Mouse (Mus musculus) frontal cortex, postnatal 25 days (tissue): ENCODE data around the gene Hpgds.

Experiments
- DNase-seq, 2 experiments: peaks; one replicate each; pipeline ENCODE4 v3.0.0; 2022; ENCODE audit warnings: low spot score in 2 of 2

The Hpgds gene

GRCm38 (mm10) chr6:65144621-65145205, at the start of gene Hpgds:
Hpgds (minus strand) TSS chr6:65144908.
- DNase-seq = no peak

GRCm38 (mm10) chr6:65164977-65165376, 20.3 kb upstream of the Hpgds start:
- no peak for DNase-seq

- DNase-seq = peak in 1 of 2 experiments; percentile 14
These were observed 19.4 kb upstream of the Hpgds start for GRCm38 (mm10) chr6:65164137-65164536.

GRCm38 (mm10) chr6:65159381-65159942, 14.8 kb upstream of the Hpgds start:
- DNase-seq = no peak

- DNase-seq = no peak
These were observed 12.3 kb upstream of the Hpgds start for GRCm38 (mm10) chr6:65157042-65157441.

GRCm38 (mm10) chr6:65153570-65153969, 8.9 kb upstream of the Hpgds start:
- DNase-seq = no peak

- DNase-seq = no peak
These were observed 6.0 kb upstream of the Hpgds start for GRCm38 (mm10) chr6:65150703-65151102.

- DNase-seq = no peak
These were observed 1.7 kb upstream of the Hpgds start for GRCm38 (mm10) chr6:65146363-65146762.

- DNase-seq = no peak
These were observed 2.4 kb downstream of the Hpgds start for GRCm38 (mm10) chr6:65142316-65142715.

- DNase-seq = no peak
These were observed 3.9 kb downstream of the Hpgds start for GRCm38 (mm10) chr6:65140750-65141243.

GRCm38 (mm10) chr6:65140082-65140749, 4.5 kb downstream of the Hpgds start:
- no peak for DNase-seq

GRCm38 (mm10) chr6:65138243-65138642, 6.5 kb downstream of the Hpgds start:
- DNase-seq = no peak

GRCm38 (mm10) chr6:65137802-65138201, 6.9 kb downstream of the Hpgds start:
- DNase-seq = no peak

GRCm38 (mm10) chr6:65132376-65132775, 12.3 kb downstream of the Hpgds start:
- DNase-seq = no peak

- peak in 1 of 2 experiments; percentile 38 for DNase-seq
These were observed 18.5 kb downstream of the Hpgds start for GRCm38 (mm10) chr6:65126074-65126726.

GRCm38 (mm10) chr6:65117540-65117939, 27.2 kb downstream of the Hpgds start:
- DNase-seq = no peak

GRCm38 (mm10) chr6:65114902-65115301, 29.8 kb downstream of the Hpgds start:
- no peak for DNase-seq

GRCm38 (mm10) chr6:65079139-65079538, 65.6 kb downstream of the Hpgds start:
- no peak for DNase-seq

GRCm38 (mm10) chr6:65075201-65075600, 69.5 kb downstream of the Hpgds start:
- no peak for DNase-seq
